Mouse (Mus musculus) Patski (cell line): ENCODE data around the gene Dtwd1. TPM values are rescaled to one million over a fixed set of nuclear protein-coding genes. Genes with fewer than 3 reads are reported as not detected.

ENCODE experiments used
- ATAC-seq: fragments of 100-300 bp; one replicate; pipeline ENCODE4 v1.8.0; 2021
- CTCF ChIA-PET: fragments of 350-600 bp; sonication (Branson Sonifier 250); formaldehyde crosslinking; loops from one replicate; lab custom pipeline; 2022; ENCODE audit warnings: inconsistent platforms; lab: Charles Lee
- POLR2A ChIA-PET: fragments of 350-600 bp; sonication (Branson Sonifier 250); formaldehyde crosslinking; loops from one replicate; lab custom pipeline; 2022; ENCODE audit warnings: antibody characterized with exemption, inconsistent platforms; lab: Charles Lee
- DNase-seq: peaks from one replicate; pipeline ENCODE4 v3.0.0-alpha.2; 2011; ENCODE audit warnings: low read depth, low spot score
- H3K27me3 ChIP-seq: fragments of 371-371 bp; one replicate; pipeline ENCODE4 v1.5.1; 2021
- CTCF ChIP-seq: fragments of 100-300 bp; IDR thresholded peaks from one replicate; pipeline ENCODE4 v1.5.1; 2021
- in situ Hi-C: fragments of 300-500 bp; cut with MboI; formaldehyde crosslinking; loops from 3 replicates; pipeline ENCODE4 v1.11.1; 2018; ENCODE audit warnings: low pct_unique_long_range_greater_than_20kb, mixed read lengths
- polyA plus RNA-seq: library from polyadenylated mRNA; unstranded; gene quantifications from one replicate; pipeline ENCODE4 v1.2.3, GENCODE M21; 2021

Dtwd1 gene
- 21.4 TPM for polyA plus RNA-seq

DNA sequence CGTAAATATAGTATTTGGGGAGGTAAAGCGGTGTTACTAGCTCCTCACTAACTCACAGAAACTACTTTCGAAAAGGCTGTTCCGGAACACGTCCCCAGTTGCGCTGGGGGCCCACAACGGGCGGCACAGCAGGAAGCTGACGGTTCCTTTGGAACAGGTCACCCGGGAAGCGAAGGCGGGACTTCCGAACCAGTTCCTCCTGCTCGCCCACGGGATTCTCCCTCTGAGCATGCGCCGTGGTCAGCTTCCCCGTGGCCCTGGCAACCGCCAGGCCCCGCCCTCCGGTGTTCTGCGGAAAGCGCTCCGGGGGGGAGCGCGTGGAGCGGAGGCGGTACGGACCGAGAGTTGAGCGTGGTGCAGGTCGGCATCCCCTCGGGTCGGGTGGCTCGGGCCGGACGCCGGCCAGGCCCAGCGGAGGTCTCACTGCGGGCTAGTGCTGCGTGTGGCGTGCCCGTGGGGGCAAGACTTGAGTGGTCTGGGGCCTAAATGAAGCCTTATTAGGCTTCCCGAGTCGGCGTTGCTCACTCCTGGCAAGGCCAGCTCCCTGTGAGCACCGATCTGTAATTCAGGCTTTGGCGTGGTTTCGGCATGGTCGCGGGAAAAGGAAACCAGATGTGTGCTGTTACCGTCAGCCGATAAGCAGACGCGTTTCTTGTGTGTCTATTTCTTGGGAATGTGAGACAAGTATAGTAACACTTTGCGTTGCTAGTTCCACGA is at the start of gene Dtwd1, which contains the start of gene Fam227b:
Dtwd1 (plus strand) TSS at position 287 of the 717 bp plus-strand sequence.
Fam227b (minus strand) TSS at position 150 of the 717 bp plus-strand sequence.
- H3K27me3 ChIP-seq = no peaks in the 10 kb centered on the region
- in situ Hi-C loops = loop anchor here (10.0 kb wide), 1 partner anchor 153 kb away; no protein-coding TSS in a partner anchor
- ChIA-PET CTCF (no interaction called here), POLR2A (interaction anchor here (0.9 kb wide), 1 partner anchor 11 kb away, joined by 4 read pairs; no protein-coding TSS in a partner anchor)
- peak; percentile 96 for ATAC-seq
- no peak for TF ChIP-seq CTCF
- DNase-seq = peak; percentile 89

DNA sequence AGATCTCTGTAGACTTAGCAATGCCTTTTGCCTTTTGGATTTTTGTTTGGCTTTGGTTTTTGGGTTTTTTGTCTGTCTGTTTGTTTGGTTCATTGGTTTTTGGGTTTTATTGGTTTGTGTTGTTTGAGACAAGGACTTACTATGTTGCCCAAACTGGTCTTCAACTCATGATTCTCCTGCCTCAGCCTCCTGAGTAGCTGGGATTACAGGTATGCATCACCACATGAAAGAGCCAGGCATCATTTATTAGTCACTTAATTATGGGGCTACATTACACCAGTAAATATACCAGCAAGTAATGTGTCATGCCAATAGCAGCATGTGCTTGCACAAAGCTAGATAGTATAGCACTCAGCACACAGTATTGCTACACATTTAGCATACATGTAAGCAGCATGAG is 4.2 kb upstream of the Dtwd1 start:
- TF ChIP-seq CTCF = no peak
- ATAC-seq (no peak), DNase-seq (no peak)
- POLR2A ChIA-PET = no interaction called here
- in situ Hi-C loops = no loop called here
- H3K27me3 ChIP-seq = peaks cover 17% of the 10 kb centered on the region
- CTCF ChIA-PET = no interaction called here

DNA sequence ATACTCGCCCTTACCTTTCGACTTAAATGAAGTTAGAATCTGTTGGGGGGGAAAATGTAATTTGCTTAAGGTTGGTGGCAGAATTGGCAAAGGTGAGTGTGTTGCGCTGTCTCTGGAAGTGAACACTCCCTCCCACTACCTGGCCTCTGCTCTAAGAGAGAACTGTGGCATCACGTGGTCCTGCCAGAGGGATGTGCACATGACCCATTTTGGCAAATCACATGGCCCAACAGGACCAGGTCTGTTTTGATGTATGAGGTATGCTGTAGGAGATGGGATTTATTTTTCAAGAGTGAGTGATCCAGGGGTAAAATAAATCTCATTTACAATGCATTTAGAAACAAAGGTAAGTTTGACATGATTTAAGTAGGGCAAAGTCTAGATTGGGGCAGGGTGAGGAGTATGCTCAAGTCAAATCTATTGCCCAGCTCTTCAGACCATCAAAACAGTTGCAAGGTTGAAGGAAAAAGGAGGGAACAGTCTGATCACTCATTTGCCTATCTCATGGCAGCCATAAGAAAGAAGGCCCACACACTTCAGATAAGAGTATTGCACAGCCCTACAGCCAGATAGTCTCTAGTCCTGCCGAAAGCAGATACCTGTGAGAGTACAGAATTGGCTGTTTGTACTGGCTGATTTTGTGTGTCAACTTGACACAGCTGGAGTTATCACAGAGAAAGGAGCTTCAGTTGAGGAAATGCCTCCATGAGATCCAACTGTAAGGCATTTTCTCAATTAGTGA is 13.5 kb downstream of the Dtwd1 start:
- in situ Hi-C loops = no loop called here
- ATAC-seq (no peak), DNase-seq (no peak)
- CTCF ChIA-PET = no interaction called here
- no peak for TF ChIP-seq CTCF
- POLR2A ChIA-PET = no interaction called here
- H3K27me3 ChIP-seq = no peaks in the 10 kb centered on the region

DNA sequence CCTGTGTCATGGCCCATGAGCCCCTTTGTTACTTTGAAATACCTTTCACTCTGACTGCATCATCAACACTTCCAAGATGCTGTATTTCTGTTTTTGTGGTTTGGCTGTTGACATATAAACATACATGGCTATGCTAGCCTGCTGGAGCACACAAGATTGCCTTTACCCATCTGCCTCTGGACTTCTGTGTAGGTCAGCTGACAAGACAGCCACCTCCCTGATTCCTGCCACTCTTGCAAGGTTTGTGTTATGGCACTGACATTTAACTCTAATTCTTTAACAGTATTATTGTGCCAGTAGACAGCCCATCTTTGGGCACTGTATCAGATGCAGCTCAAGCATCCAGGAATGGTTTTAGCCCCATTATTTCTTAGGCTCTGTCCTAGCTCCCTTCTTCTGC is 14.4 kb downstream of the Dtwd1 start:
- ATAC-seq = no peak
- in situ Hi-C loops = no loop called here
- POLR2A ChIA-PET = no interaction called here
- no peak for TF ChIP-seq CTCF
- CTCF ChIA-PET = no interaction called here
- H3K27me3 ChIP-seq = no peaks in the 10 kb centered on the region
- DNase-seq = no peak

DNA sequence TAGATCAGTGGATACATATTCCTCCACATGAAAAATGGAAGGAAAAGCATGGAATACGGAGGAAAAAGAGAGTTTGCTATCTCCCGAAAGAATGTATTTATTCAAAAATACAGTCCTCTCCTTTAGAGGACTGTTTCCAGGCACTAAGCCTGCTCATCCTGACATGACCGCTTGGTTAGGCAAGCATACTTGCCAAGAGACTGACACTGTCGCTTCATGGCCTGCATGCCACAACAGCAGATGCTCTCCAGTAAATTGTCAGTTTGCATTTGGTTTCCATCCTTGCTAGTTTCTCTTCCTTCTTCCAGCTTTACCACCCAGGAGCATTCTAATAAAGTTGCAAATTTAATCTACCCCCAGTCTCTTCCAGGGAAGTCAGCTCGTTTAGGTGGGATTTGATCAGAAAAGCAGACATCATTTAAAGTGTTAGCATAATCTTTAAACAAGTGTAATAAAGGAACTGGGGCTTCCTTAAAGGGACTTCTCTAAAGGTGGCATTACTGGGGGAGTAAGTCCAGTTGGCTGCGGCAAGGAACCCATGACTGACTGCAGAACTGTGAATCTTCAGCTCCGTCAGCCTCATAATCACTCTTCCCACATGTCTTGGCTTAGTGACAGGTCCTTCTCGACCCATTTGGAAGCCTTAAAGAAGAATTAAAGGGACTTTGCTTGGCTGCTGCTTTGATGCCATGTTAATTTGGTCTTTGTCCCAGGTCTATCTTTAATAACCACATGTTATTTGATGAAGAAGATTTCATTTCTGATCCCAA is 15.1 kb downstream of the Dtwd1 start:
- ATAC-seq = no peak
- H3K27me3 ChIP-seq = no peaks in the 10 kb centered on the region
- no peak for TF ChIP-seq CTCF
- in situ Hi-C loops = no loop called here
- CTCF ChIA-PET = no interaction called here
- POLR2A ChIA-PET = no interaction called here
- no peak for DNase-seq

DNA sequence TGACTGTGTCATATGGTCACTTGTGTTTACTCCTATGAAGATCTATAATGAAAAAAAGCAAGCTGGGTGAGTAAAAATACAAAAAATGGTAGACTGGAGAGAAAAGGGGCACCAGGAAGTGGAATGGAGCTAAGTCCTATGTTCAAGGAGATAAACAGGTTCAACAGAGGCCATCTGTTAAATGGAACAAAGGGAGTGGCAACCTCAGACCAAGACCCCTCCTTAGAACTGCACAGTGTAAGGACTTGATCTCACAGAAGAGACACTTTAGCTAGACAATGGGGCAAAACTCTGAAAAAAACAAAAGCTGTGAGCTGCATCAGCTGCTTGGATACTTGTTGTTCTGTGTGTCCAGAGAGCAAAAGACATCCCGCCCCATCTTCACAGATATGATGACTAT is 19.5 kb downstream of the Dtwd1 start:
- no peaks in the 10 kb centered on the region for H3K27me3 ChIP-seq
- CTCF ChIA-PET = interaction anchor here (2.4 kb wide), 1 partner anchor 13 kb away, joined by 10 read pairs; no protein-coding TSS in a partner anchor
- ATAC-seq (no peak), DNase-seq (no peak)
- in situ Hi-C loops = no loop called here
- no peak for TF ChIP-seq CTCF
- POLR2A ChIA-PET = no interaction called here

DNA sequence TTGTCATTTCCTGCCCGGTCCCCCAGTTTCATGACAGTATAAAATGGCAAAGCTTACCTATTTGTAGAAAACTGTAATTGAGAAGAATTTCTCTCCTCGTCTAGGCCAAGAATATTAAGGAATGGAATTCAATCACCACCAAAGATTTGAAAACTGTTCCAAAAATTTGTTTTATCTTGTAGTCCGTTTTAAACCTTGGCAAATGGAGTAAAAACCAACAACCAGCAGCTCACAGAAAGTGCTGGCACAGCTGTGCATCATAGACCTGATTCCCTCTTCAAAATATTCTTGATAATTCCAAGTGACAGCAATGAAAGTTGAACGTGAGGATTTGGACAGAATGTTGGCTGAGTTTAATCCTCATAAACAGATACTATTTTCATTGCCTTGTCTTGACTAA is 39.4 kb downstream of the Dtwd1 start:
- no peak for TF ChIP-seq CTCF
- H3K27me3 ChIP-seq = no peaks in the 10 kb centered on the region
- in situ Hi-C loops = no loop called here
- DNase-seq (no peak), ATAC-seq (no peak)
- POLR2A ChIA-PET = no interaction called here
- CTCF ChIA-PET = interaction anchor here (1.3 kb wide), 1 partner anchor 21 kb away, joined by 3 read pairs; no protein-coding TSS in a partner anchor

DNA sequence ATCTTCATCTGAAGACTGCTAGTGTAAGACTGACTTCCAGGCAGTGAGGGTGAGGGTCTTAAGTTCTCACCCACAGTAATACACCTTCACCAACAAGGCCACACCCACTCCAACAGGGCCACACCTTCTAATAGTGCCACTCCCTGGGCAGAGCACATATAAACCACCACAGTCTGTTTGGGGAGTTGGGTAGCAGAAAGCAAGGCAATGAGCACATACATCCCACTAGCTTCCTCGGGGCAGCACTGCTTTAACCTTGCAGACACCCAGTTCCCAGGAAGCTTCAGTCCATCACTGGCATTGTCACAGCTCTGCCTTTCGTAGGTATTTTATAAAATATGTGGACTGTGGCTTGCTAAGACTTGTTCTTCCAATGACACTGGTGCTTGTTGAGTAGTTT is 40.2 kb downstream of the Dtwd1 start:
- POLR2A ChIA-PET = no interaction called here
- DNase-seq (no peak), ATAC-seq (no peak)
- CTCF ChIA-PET = no interaction called here
- in situ Hi-C loops = no loop called here
- H3K27me3 ChIP-seq = no peaks in the 10 kb centered on the region
- no peak for TF ChIP-seq CTCF

DNA sequence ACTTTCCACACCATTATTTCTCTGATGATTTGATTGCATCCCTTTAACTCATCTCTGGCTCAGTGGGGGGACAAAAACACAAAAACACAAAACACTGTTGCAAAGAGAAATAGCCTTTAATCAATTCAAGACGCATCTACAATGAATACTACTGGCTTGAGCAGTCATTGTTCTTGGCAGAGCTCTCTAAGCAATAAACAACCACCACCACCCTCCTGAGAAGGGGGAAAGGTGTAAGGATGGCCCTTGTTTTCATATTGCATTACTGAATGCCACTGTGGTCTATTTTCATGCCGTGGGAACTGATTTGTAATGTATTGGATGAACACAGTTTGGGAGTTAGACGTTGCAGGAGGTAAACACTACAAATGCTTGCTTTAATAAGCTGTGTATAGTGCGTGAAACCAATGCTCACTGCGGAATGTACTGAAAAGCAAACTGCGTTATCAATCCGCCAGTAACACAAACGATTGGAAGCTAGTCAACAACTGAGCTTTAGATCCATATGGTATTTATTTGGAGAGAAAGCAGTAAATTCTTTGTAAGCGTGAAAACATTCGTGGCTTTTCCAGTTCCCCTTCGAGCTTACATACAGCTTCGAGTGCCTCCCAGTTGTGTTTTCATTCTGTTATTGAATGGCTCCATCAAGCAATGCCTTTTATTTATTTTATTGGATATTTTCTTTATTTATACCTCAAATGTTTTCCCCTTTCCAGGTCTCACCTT is 43.9 kb downstream of the Dtwd1 start:
- in situ Hi-C loops = no loop called here
- CTCF ChIA-PET = no interaction called here
- no peaks in the 10 kb centered on the region for H3K27me3 ChIP-seq
- ATAC-seq (no peak), DNase-seq (no peak)
- POLR2A ChIA-PET = no interaction called here
- no peak for TF ChIP-seq CTCF

DNA sequence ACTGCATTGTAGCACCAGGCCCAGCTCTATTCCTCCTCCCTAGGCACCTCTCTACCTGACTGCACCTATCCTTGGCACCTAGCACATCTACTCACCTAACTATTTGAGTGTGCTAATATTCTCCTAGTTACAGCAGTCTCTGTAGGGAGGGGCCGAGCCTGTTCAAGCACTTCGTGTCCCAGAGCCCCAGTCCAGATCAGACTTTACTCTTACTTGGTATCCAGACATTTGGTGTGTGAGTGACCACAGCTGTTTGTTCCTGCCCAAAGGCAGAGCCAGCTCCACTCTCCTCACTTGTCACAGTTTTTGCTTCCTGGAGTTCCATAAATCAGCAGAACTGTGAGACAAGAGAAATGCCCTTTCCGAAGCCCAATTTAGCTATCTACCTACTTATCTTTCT is 47.0 kb downstream of the Dtwd1 start:
- ATAC-seq = no peak
- in situ Hi-C loops = no loop called here
- ChIA-PET POLR2A (no interaction called here), CTCF (no interaction called here)
- peaks cover 3% of the 10 kb centered on the region for H3K27me3 ChIP-seq
- TF ChIP-seq CTCF = no peak
- DNase-seq = no peak
